Mouse (Mus musculus) heart, postnatal 0 days (tissue): ENCODE data around the gene Zfand3.

Source experiments
- CTCF ChIP-seq: IDR thresholded peaks from 2 replicates; pipeline ENCODE4 v1.5.1; 2016; ENCODE audit warnings: antibody characterized with exemption, control low read depth, low read depth
- EP300 ChIP-seq: IDR thresholded peaks from 2 replicates; pipeline ENCODE4 v1.6.1; 2016; ENCODE audit warnings: antibody characterized with exemption, low read depth

- TF ChIP-seq CTCF, result no peak
- TF ChIP-seq EP300, result no peak
These were observed 205.7 kb downstream of the Zfand3 start for GRCm38 (mm10) chr17:30210262-30210661.
